Mouse (Mus musculus): ENCODE results near the gene Wwc1. TPM values are rescaled to one million over a fixed set of nuclear protein-coding genes. Genes with fewer than 3 reads are reported as not detected.

The Wwc1 gene
- polyA plus RNA-seq, 1 experiment, result 4.2 TPM

DNA sequence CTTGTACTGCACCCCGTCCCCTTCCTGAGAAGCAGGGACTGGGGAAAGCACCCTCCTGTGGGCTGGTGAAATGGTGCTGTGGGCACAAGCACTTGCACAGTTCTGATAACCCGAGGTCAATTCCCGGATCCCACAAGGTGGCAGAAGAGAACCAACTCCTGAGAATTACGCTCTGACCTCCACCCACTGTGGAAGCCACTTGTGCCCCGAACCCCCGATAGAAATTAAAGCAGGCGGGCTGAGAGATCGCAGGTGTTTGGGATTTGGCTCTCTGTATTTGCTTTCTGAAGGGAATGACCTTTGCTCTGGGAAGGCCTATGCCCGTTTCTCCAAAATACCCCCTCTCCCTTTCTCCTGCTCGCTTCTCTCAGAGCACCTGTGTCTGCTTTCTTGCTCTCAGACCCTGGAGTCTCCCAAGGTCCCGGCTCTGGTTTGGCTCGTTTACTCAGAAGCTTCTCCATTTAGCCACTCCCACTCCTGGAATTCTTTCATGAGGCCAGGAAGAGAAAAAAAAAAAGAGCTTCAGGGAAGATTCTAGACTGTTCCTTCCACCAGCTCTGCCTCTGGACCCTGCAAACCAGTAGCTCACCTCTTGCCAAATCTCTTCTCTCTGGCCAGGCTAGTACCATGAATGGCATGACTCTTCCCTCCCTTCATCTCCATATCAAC is 58.0 kb downstream of the Wwc1 start:
- TF ChIP-seq CTCF (IDR thresholded peaks at IDR 0.05; ENCODE audit: borderline replicate concordance, insufficient read depth, low read length) (peak; percentile 2; the same call in 1 of the 2 replicates), POLR2A (IDR thresholded peaks at IDR 0.05; ENCODE audit: low read depth, low read length) (no peak)
- H3K27ac ChIP-seq (ENCODE audit: insufficient read depth, low read length), result no peak overlapping the region

DNA sequence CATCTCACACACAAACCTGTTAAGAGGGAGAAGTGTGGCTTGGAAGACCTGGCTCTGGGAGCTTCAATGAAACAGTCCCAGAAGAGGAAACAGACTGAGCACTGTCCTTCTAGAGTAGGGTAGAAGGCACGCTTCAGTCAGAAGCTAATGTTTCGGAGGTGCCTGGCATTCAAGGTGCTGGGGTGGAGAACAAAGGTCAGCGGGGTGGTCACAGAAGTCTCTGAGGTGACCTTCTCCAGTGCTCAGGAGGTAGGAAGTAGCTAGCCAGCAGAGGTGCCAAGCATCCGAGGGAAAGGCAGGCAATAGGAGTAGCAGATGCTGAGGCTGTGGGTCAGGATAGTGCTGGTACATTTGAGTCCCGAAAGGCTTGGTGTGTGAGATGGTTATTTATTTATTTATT is 59.6 kb downstream of the Wwc1 start:
- H3K27ac ChIP-seq (ENCODE audit: insufficient read depth, low read length), result no peak overlapping the region
- H3K4me1 ChIP-seq (ENCODE audit: control insufficient read depth, insufficient read depth, low read length), result no peaks in the 10 kb centered on the region
- TF ChIP-seq CTCF (IDR thresholded peaks at IDR 0.05; ENCODE audit: borderline replicate concordance, insufficient read depth, low read length) (no peak), POLR2A (IDR thresholded peaks at IDR 0.05; ENCODE audit: low read depth, low read length) (no peak)
- no peak overlapping the region for H3K4me3 ChIP-seq (ENCODE audit: insufficient read depth, low read length)

More for the DNA sequence above, 58.0 kb downstream of the Wwc1 start:
- no peaks in the 10 kb centered on the region for H3K4me1 ChIP-seq (ENCODE audit: control insufficient read depth, insufficient read depth, low read length)
- no peak overlapping the region for H3K4me3 ChIP-seq (ENCODE audit: insufficient read depth, low read length)

DNA sequence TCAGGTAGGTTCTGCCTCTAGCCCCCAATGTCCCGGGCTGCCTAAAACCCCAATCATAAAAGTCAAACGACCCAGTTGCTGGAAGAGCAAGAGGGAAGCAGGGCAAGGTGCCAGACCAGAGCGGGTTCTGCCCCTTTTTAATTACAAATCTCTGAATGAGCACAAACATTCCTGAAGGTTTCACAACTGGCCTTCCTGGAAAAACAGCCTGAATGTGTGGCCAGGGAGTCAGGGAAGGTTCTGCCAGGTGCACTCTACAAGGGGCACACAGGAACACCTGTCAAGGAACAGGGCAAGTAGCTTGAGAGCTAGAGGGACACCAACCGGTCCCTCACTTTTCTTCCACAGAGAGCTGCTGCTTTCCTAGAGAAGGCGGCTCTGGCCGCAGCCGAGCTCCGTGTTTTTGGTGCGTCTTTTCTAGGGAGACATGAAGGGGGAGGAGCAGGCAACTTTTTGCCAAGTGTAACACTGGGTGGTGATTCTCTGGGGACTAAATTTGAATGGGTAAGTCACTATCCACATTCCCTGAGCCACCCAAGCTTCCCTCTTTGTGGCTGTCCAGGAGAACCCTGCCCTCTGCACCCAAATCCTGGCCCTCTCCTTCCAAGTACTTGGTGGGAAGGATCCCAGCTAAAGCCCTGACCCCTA is 60.3 kb downstream of the Wwc1 start:
- no peaks in the 10 kb centered on the region for H3K4me1 ChIP-seq (ENCODE audit: control insufficient read depth, insufficient read depth, low read length)
- no peak overlapping the region for H3K27ac ChIP-seq (ENCODE audit: insufficient read depth, low read length)
- TF ChIP-seq CTCF (IDR thresholded peaks at IDR 0.05; ENCODE audit: borderline replicate concordance, insufficient read depth, low read length) (no peak), POLR2A (IDR thresholded peaks at IDR 0.05; ENCODE audit: low read depth, low read length) (no peak)
- H3K4me3 ChIP-seq (ENCODE audit: insufficient read depth, low read length), result no peak overlapping the region

DNA sequence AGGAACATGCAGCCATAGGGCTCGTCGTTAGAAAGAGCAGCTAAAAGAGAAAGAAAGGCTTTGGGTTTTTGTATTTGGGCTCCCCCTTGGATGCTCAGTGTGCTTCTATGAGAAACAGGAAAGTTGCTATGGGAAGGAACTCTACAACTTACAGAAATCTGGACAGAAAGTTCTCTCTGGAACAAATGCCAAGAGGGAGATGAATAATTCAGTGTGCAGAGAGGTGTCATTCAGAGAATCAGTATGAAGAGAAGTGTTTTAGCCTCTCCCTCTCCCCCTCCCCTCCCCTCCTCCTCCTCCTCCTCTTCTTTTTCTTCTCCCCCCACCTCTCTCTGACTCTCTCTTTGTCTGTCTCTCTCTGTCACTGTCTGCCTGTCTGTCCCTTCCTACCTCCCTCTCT is 60.9 kb downstream of the Wwc1 start:
- TF ChIP-seq POLR2A (IDR thresholded peaks at IDR 0.05; ENCODE audit: low read depth, low read length) (no peak), CTCF (IDR thresholded peaks at IDR 0.05; ENCODE audit: borderline replicate concordance, insufficient read depth, low read length) (no peak)
- Histone ChIP-seq H3K4me3 (ENCODE audit: insufficient read depth, low read length) (no peak overlapping the region), H3K27ac (ENCODE audit: insufficient read depth, low read length) (no peak overlapping the region), H3K4me1 (ENCODE audit: control insufficient read depth, insufficient read depth, low read length) (no peaks in the 10 kb centered on the region)

DNA sequence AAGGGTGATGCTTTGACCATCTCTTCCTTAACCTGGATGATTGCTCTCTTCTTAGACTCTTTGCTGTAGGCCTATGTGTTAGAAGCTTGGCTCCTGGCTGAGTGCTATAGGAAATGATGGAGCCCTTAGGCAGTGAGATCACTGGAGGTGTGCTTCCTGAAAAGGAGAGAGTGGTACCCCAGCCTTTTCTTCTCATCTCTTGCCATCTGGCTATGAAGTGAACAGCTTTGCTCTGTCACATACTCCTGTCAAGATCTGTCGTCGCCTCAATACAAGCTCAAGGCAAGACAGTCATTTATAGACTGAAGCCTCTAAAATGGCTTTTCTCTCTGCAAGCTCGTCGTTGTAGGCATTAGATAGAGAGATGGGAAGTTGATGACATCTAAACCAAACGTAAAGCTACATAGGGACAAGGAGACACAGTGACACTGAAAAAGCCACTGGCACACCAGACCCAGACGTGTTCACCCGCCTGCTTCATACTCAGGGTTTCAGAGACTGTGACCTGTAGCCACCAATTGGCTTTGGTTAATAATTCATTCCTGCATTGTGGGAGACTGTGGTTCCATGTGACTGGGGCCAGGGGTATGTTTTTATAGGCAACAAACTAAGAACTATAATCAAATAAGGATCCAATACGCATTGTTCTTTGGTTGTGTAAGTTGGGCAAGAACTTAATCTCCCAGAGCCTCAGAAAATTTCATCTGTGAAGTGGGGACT is 63.7 kb downstream of the Wwc1 start:
- Histone ChIP-seq H3K4me3 (ENCODE audit: insufficient read depth, low read length) (no peak overlapping the region), H3K27ac (ENCODE audit: insufficient read depth, low read length) (no peak overlapping the region), H3K4me1 (ENCODE audit: control insufficient read depth, insufficient read depth, low read length) (no peaks in the 10 kb centered on the region)
- TF ChIP-seq CTCF (IDR thresholded peaks at IDR 0.05; ENCODE audit: borderline replicate concordance, insufficient read depth, low read length) (no peak), POLR2A (IDR thresholded peaks at IDR 0.05; ENCODE audit: low read depth, low read length) (no peak)

DNA sequence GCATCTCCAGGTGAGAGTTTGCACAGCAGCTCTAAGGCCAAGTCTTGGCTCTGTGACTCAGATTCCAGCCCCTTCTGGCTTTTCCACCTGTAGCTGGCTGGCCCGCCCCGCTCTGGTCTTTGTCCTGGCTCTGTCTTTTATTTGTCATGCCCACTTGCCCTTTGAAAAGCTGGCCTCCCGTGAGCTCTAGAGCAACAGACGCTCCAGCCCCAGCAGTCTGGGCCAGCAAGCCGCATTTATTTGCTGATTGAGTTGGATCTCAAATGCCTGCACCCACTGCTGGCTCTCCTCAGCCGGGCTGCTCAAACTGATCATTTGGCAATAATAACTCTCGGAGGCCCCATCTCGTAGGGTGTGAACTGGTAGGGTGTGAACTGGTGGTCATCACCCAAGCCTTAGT is 64.8 kb downstream of the Wwc1 start:
- TF ChIP-seq POLR2A (IDR thresholded peaks at IDR 0.05; ENCODE audit: low read depth, low read length) (no peak), CTCF (IDR thresholded peaks at IDR 0.05; ENCODE audit: borderline replicate concordance, insufficient read depth, low read length) (no peak)
- no peaks in the 10 kb centered on the region for H3K4me1 ChIP-seq (ENCODE audit: control insufficient read depth, insufficient read depth, low read length)
- H3K4me3 ChIP-seq (ENCODE audit: insufficient read depth, low read length), result no peak overlapping the region
- H3K27ac ChIP-seq (ENCODE audit: insufficient read depth, low read length), result no peak overlapping the region

DNA sequence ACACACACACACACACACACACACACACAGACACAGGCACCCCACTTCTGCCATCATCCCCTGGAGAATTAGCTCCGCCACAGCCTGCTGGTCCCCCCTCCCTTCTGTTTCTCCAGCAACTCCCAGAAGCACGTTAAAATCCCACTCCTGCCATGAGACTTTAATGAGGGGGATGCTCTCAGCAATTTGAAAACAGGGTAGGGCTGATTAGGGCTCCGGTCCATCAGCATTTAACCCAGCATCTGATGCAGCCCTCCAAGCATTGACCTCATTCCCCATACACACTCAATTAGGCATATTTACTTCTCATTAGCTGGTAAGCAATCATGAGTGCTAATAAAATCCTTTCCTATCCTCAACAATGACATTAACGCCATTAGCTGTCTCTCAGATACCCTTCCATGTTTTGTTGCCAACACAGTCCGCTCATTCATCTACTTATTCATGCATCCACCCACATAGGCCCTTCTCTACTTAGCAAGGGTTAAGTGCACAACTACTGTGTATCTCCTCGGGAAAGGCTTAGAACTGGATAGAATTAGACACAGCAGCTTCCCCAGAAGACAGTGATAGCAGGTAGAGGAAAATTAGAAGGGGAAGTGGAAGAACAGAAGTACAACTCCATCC is 66.8 kb downstream of the Wwc1 start:
- TF ChIP-seq POLR2A (IDR thresholded peaks at IDR 0.05; ENCODE audit: low read depth, low read length) (no peak), CTCF (IDR thresholded peaks at IDR 0.05; ENCODE audit: borderline replicate concordance, insufficient read depth, low read length) (no peak)
- Histone ChIP-seq H3K4me3 (ENCODE audit: insufficient read depth, low read length) (no peak overlapping the region), H3K27ac (ENCODE audit: insufficient read depth, low read length) (no peak overlapping the region), H3K4me1 (ENCODE audit: control insufficient read depth, insufficient read depth, low read length) (no peaks in the 10 kb centered on the region)

DNA sequence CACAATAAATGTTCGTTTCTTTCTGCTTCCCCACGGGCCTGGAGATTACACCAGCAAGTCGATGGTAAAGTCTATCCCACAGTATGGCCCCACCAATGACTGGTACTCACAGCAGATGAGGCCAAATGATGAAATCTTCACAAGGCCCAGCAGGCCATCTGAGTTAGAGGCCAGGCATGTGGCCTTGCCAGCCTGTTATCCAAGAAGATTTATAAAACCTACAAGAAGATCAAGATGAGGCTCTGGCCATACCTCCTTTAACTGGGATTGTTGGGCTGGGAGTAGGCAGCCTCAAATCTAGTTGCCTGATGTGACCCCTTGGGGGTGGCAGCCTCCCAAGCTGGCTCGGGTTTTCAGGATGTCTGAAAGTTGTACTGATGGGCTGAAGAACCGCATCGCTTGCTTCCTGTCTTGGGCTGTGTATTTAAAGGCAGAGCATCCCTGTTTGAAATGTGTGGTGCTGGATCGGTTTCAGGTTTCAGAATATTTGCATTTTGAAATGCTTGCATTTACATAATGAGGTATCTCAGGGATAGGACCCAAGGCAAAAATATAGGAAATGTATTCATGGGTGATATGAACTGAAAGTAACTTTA is 75.3 kb downstream of the Wwc1 start:
- no peak overlapping the region for H3K4me3 ChIP-seq (ENCODE audit: insufficient read depth, low read length)
- H3K27ac ChIP-seq (ENCODE audit: insufficient read depth, low read length), result no peak overlapping the region
- no peaks in the 10 kb centered on the region for H3K4me1 ChIP-seq (ENCODE audit: control insufficient read depth, insufficient read depth, low read length)
- TF ChIP-seq POLR2A (IDR thresholded peaks at IDR 0.05; ENCODE audit: low read depth, low read length) (no peak), CTCF (IDR thresholded peaks at IDR 0.05; ENCODE audit: borderline replicate concordance, insufficient read depth, low read length) (no peak)

DNA sequence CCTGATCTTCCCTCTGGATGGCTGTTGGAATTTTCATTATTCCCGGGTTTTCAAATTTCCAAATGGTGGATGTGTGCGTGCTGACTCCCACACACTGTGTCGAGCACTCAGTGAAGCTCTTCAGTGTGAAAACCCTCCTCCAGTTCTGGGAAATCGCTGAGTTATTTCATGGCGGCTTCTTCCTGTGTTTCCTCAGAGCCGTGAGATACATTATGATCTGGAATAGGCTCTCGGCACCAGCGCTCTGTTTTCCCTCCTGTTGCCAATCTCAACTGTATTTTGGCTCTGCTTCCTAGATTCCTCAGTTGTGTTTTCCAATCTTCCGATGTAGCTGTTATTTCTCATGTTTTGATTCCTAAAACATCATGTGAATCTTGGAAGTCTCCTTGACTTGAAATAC is 77.2 kb downstream of the Wwc1 start:
- no peak overlapping the region for H3K4me3 ChIP-seq (ENCODE audit: insufficient read depth, low read length)
- TF ChIP-seq POLR2A (IDR thresholded peaks at IDR 0.05; ENCODE audit: low read depth, low read length) (no peak), CTCF (IDR thresholded peaks at IDR 0.05; ENCODE audit: borderline replicate concordance, insufficient read depth, low read length) (no peak)
- no peak overlapping the region for H3K27ac ChIP-seq (ENCODE audit: insufficient read depth, low read length)
- no peaks in the 10 kb centered on the region for H3K4me1 ChIP-seq (ENCODE audit: control insufficient read depth, insufficient read depth, low read length)

Data from embryonic fibroblast, embryonic 13.5 days (primary cell).